Mouse (Mus musculus) cerebellum, adult (tissue): ENCODE data around the gene Clstn2.

Experiments used
- ATAC-seq: cut with Nextera tagmentation; 2 replicates; pipeline ENCODE4 v1.9.2; 2017; ENCODE audit warnings: mild to moderate bottlenecking, moderate library complexity, mixed read lengths; ENCODE audit not compliant: insufficient number of reproducible peaks, low FRiP score, low TSS enrichment

Gene Clstn2

GRCm38 (mm10) chr9:98032573-98033272, at the start of gene Clstn2:
Gene Clstn2, minus strand, starts transcription at chr9:98033181.
- peak; percentile 85; the same call in 1 of the 2 replicates for ATAC-seq

GRCm38 (mm10) chr9:98067767-98068166, 34.8 kb upstream of the Clstn2 start:
- ATAC-seq, result peak; percentile 67

- ATAC-seq, result no peak
Measured at GRCm38 (mm10) chr9:98061646-98062045, 28.7 kb upstream of the Clstn2 start.

DNA sequence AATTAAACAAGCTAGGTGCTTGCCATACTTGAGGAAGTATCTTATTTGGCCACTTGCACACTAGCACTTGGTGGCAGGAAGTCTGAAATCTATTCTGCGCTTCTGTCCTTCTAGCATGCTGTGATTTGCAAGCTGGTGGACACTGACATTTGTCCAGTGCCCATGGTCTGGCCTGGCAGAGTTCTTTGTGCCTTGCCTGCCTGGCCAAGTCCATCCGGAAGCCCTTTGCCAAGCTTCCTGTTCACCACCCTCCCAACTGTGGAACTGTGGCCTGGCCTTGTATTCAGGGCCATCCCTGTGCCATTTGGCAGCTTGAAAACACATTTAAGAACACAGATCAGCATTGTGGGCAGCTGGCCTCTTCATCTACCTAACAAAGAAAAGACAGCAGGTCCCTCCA, 24.3 kb upstream of the Clstn2 start:
- peak; percentile 95 for ATAC-seq

- no peak for ATAC-seq
Measured at GRCm38 (mm10) chr9:98051343-98051742, 18.4 kb upstream of the Clstn2 start.

- ATAC-seq, result peak; percentile 76
Measured at GRCm38 (mm10) chr9:98033273-98033855, 383 bp upstream of the Clstn2 start.

DNA sequence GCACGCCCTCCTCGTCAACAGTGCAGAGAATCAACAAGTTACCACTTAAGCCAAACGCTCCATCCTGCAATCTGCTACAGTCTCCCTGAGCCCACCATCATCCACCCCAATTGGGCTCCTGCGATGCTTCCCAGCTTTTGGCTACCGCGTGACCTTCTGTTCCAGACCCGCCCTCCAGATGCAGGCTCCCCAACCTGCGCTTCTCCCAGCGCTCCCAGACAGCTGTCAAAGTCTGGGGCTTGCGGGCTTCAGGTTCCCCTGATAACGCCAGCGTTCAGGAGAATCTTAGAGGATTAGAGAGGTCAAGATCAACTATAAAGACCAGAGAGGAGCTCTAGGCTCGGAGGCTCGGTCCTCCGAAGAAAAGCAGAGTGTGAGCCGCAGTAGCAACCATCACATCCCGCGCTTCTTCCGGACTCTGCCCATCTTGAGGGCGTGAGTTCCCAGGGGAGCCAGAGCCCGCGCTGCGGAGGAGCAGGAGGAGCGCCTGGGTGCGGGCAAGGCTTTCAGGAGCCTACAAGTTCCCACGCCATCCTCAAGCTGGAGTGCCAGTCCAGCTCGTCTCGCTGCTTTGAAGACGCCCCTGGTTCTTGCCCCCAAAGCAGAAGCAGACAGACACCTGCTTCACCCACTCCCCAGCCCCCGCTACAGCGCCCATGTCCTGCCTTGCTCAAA, 946 bp downstream of the Clstn2 start:
- no peak for ATAC-seq

GRCm38 (mm10) chr9:98030715-98031114, 2.3 kb downstream of the Clstn2 start:
- no peak for ATAC-seq

- ATAC-seq, result no peak
Measured at GRCm38 (mm10) chr9:98025548-98025947, 7.4 kb downstream of the Clstn2 start.

DNA sequence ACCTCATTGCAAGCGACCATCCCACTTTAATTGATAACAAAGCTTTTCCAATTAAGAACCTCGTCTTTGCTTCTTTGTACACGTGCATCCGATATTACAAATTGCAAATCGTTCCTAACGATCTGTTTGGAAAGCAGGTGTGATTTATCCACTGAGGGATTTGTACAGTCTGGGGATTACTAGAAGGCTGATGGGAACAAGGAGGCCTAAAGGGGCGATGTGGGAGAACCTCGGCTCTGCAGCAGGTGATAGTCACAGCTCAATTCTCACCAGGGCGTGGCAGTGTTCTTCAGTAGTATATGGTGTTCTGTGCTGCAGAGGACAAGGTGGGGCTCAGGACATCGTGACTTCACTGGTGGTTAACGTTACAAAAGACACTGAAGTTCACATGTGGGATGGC, 9.9 kb downstream of the Clstn2 start:
- ATAC-seq, result no peak

GRCm38 (mm10) chr9:98019876-98020275, 13.1 kb downstream of the Clstn2 start:
- no peak for ATAC-seq

- ATAC-seq, result no peak
Measured at GRCm38 (mm10) chr9:98018687-98019086, 14.3 kb downstream of the Clstn2 start.

GRCm38 (mm10) chr9:98016576-98016975, 16.4 kb downstream of the Clstn2 start:
- ATAC-seq, result no peak

DNA sequence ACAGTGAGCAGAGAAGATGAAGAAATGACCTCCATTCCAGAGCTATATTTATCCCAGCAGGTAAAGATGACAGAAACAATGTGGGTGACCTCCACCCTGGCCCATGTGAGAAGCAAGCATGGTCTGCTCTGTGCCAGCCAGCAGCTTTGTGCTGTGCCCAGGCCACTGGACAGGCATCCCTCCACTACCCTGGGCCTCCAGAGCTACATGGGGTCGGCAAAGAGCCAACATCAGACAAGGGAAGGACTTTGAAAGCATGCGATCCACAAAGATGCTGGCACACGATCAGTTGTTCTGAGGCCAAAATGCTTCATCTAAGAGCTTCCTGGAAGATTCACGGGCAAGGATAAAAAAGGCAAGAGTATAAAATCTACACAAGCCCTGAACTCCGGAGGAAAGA, 36.6 kb downstream of the Clstn2 start:
- ATAC-seq, result peak; percentile 38; the same call in 1 of the 2 replicates

DNA sequence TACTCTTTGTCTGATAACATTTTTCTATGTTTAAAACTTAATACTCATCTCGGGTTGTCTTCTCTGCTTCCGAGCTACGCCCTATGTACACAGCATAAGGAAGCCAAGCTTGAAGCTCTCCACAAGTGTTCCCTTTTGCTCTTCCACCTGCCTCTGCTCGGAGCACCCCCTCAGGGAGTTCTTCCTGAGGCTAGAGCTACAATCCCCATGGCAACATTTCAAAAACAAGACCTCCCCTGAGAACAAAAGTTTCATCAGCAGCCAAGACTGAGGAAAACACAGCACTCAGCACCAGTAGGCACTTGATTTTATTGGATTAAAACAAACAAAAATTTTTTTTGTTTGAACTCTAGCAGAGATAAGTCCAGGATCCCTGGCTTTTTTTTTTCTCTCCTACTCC, 37.3 kb downstream of the Clstn2 start:
- no peak for ATAC-seq

DNA sequence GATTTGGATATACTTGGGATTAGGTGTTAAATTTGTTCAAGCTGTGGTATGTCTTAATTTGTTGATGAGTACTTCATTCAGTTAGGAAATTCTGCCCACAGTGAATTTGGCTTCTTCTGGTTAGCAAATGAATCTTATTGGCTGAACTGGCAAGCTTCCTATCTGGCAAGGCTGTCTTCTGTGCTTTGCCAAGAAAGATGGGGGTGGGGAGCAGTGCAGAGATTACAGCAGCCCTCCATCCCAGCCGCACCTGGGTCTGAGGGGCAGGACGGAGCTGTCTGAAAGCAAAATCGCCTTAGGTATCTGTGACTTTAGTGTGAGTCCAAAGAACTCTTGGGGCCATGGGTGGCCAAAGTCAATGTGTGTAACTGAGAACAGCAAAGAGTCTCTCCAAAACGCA, 40.9 kb downstream of the Clstn2 start:
- ATAC-seq, result no peak

- ATAC-seq, result no peak
Measured at GRCm38 (mm10) chr9:97977339-97977738, 55.6 kb downstream of the Clstn2 start.

DNA sequence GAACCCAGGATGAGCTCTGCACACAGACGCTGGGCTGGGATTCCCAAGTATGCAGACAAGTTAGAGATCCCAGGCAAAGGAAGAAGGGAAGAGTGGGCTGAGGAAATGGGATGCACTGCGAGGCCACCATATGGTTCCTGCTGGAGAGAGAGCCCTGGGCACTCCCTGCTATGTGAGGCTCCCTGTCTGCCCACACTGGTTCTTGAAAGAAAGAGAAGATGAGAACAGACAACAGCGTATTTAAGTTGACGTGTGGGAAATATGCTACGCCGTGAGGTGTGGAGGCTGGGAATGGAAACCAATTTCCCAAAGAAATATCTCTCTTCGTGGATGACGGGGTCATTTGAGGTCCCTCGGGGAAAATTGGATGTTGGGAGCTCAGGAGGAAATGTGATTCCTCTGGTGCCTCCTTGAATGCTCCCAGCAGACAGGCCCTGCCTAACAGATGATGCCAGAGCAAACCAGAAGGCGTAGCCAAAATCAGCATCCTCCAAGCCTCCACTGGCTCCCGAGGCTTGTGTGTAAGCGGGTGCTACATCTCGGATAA, 58.1 kb downstream of the Clstn2 start:
- ATAC-seq, result no peak

- ATAC-seq, result no peak
Measured at GRCm38 (mm10) chr9:97966691-97967090, 66.3 kb downstream of the Clstn2 start.

DNA sequence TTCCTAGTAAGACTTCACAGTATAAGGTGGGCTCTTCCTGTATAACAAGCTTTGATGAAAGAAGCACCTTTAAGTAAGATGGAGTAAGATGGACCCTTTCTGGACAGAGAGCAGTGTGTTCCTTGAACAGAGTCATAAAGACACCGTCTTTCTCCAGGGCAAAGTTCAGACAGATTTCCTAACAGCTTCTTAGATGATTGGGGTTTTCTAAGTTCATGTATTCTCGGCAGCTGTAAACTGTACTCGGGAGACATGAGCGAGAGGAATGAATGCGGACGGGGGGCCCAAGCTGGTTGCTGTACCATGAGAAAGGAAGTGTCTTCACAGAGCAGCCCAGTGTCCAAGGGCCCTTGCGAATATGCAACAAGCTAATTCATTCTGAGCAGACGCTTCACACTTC, 75.5 kb downstream of the Clstn2 start:
- ATAC-seq, result no peak

DNA sequence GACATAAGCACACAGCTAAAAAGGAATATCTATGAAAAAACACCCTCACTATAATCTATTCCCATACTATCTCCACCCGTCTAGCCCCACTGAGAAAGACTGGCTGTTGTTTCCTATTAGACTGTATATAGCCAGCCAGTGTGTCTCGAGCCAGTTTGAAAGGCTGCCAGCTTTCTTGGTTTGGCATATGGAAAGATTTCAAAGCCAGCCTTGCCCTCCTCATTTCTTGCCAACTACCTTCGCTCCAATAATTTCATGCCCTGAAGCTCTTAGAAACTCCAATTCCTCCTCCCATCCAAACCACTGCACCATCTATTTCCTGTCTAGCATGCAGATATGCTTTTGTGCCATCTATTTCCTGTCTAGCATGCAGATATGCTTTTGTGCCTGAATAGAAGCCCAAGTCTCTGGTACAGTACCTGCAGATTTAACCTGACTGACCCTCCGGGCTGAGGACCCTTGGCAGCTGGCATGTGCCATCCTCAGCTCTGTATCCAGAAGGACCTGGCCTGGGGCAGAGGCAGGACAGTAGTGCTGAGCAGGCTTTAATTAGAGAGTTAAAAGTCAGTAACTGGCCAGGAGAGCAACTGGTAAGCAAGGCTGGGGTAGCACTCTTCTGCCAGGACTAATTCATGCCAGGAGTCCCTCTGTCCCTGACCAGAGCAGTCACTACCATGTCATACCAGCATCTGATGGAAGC, 76.4 kb downstream of the Clstn2 start:
- ATAC-seq, result peak; percentile 54; the same call in 1 of the 2 replicates
